Mouse (Mus musculus): Measurements from ENCODE around the gene Litaf. TPM values are rescaled to one million over a fixed set of nuclear protein-coding genes. Genes with fewer than 3 reads are reported as not detected.
A peak's percentile ranks its signal among the peaks of the same experiment; 100 is the strongest.

Litaf gene
- polyA plus RNA-seq, 1 experiment from 2014 or later, result 137 TPM

- H3K4me1 ChIP-seq (replicated peaks; ENCODE audit: insufficient read depth, low read length), result no peaks in the 10 kb centered on the region
- no peak overlapping the region for H3K4me3 ChIP-seq (replicated peaks; ENCODE audit: low read depth, low read length)
- ATAC-seq (replicated peaks; ENCODE audit: low FRiP score, low read depth) (no peak), DNase-seq (ENCODE audit: low spot score) (no peak)
- H3K27me3 ChIP-seq (ENCODE audit: insufficient read depth, low read length), result no peaks in the 10 kb centered on the region
- WGBS, result 61% methylated on average over 5 of the region's 5 CpGs
- no peaks in the 10 kb centered on the region for H3K9me3 ChIP-seq (replicated peaks; ENCODE audit: low read length)
- H3K9ac ChIP-seq (ENCODE audit: low read depth, low read length), result no peak overlapping the region
- H3K4me2 ChIP-seq (ENCODE audit: low read length), result no peak overlapping the region
- no peaks in the 10 kb centered on the region for H3K36me3 ChIP-seq (ENCODE audit: insufficient read depth, low read length)
- H3K27ac ChIP-seq, result no peak overlapping the region
- no peak for TF ChIP-seq CTCF (IDR thresholded peaks at IDR 0.05; ENCODE audit: low read depth)
Observed at GRCm38 (mm10) chr16:10936700-10937319, 129.1 kb downstream of the Litaf start.

DNA sequence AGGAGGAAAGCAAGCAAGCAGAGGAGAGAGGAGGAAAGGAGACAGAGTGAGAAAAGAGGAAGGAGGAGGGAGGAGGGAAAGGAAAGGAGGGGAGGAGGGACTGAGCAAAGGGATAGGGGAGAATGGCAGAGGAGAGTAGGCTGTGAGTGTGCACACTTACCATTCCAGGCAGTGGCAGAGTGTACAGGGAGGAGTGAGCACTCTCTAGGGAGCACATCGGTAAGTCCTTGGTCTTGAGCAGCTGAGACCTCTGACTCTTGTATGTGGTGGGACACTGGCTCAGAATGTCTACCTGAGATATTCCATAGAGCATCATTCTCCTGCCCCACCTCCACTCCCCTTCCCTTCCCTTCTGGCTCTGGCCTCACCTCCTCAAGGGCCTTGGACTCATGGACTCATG lies 131.9 kb downstream of the Litaf start:
- Histone ChIP-seq H3K4me2 (ENCODE audit: low read length) (no peak overlapping the region), H3K27ac (no peak overlapping the region), H3K9me3 (replicated peaks; ENCODE audit: low read length) (no peaks in the 10 kb centered on the region), H3K4me1 (replicated peaks; ENCODE audit: insufficient read depth, low read length) (no peaks in the 10 kb centered on the region), H3K4me3 (replicated peaks; ENCODE audit: low read depth, low read length) (no peak overlapping the region), H3K36me3 (ENCODE audit: insufficient read depth, low read length) (no peaks in the 10 kb centered on the region), H3K27me3 (ENCODE audit: insufficient read depth, low read length) (no peaks in the 10 kb centered on the region), H3K9ac (ENCODE audit: low read depth, low read length) (no peak overlapping the region)
- DNase-seq (ENCODE audit: low spot score) (no peak), ATAC-seq (replicated peaks; ENCODE audit: low FRiP score, low read depth) (no peak; the same call in 1 of the 2 replicates)
- TF ChIP-seq CTCF (IDR thresholded peaks at IDR 0.05; ENCODE audit: low read depth), result no peak
- 100% methylated on average over 1 of the region's 1 CpGs for WGBS

DNA sequence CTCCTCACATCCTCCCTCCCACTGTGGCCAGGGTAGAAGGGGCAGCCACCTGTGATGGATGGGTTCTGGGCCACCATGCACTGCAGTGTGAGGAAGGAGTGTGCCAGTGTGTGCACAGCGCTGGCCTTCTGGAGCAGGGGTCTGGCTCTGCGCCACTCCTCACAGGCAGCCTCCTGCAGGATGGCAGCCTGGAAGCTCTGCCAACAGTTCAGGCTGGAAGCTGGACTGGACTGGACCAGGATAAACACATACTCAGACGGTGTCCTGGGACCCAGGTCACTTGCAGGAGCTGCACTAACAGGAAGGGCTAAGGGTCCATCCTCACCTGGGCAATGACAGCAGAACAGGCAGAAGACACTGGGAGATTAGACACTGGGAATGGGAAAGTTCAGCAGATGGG lies 132.6 kb downstream of the Litaf start:
- Histone ChIP-seq H3K4me3 (replicated peaks; ENCODE audit: low read depth, low read length) (no peak overlapping the region), H3K4me1 (replicated peaks; ENCODE audit: insufficient read depth, low read length) (no peaks in the 10 kb centered on the region), H3K36me3 (ENCODE audit: insufficient read depth, low read length) (no peaks in the 10 kb centered on the region), H3K9me3 (replicated peaks; ENCODE audit: low read length) (no peaks in the 10 kb centered on the region), H3K4me2 (ENCODE audit: low read length) (no peak overlapping the region), H3K9ac (ENCODE audit: low read depth, low read length) (no peak overlapping the region), H3K27ac (no peak overlapping the region), H3K27me3 (ENCODE audit: insufficient read depth, low read length) (no peaks in the 10 kb centered on the region)
- no peak for ATAC-seq (replicated peaks; ENCODE audit: low FRiP score, low read depth)
- 68% methylated on average over 3 of the region's 3 CpGs for WGBS
- no peak for TF ChIP-seq CTCF (IDR thresholded peaks at IDR 0.05; ENCODE audit: low read depth)
- DNase-seq (ENCODE audit: low spot score), result no peak

- Histone ChIP-seq H3K9me3 (replicated peaks; ENCODE audit: low read length) (no peaks in the 10 kb centered on the region), H3K27ac (no peak overlapping the region), H3K36me3 (ENCODE audit: insufficient read depth, low read length) (no peaks in the 10 kb centered on the region), H3K27me3 (ENCODE audit: insufficient read depth, low read length) (no peaks in the 10 kb centered on the region), H3K9ac (ENCODE audit: low read depth, low read length) (no peak overlapping the region), H3K4me3 (replicated peaks; ENCODE audit: low read depth, low read length) (no peak overlapping the region), H3K4me1 (replicated peaks; ENCODE audit: insufficient read depth, low read length) (no peaks in the 10 kb centered on the region), H3K4me2 (ENCODE audit: low read length) (no peak overlapping the region)
- TF ChIP-seq CTCF (IDR thresholded peaks at IDR 0.05; ENCODE audit: low read depth), result no peak
- DNase-seq (ENCODE audit: low spot score), result no peak
- 84% methylated on average over 1 of the region's 1 CpGs for WGBS
- no peak for ATAC-seq (replicated peaks; ENCODE audit: low FRiP score, low read depth)
Observed at GRCm38 (mm10) chr16:10927026-10927425, 138.9 kb downstream of the Litaf start.

DNA sequence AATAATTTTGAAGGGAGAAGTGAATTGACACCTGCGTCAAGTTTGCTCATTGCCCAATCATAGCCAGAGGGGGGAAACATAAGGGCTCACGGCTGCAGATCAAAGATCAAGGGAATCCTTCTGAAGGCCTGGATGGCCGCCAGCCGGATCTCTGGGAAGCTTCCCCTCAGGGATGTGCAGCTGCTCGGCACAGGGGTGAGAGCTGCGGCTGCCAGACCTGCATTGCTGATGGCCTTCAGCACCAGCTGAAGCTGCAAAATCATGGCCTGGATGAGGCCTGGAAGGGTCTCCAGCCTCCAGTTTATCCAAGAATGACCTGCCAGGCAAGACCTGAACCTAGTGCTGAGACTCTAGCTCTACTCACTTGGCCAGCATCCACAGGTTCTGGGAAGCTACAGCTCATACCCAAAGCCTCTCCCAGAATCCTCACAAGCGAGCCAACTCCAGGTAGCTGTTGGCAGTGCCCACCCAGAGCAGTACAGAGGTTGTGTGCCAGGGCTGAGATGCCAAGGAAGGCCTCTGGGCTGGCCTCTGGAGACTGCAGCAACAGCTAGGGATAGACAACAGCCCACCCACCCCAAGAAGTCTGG lies 140.3 kb downstream of the Litaf start:
- Histone ChIP-seq H3K4me3 (replicated peaks; ENCODE audit: low read depth, low read length) (no peak overlapping the region), H3K36me3 (ENCODE audit: insufficient read depth, low read length) (no peaks in the 10 kb centered on the region), H3K9ac (ENCODE audit: low read depth, low read length) (no peak overlapping the region), H3K9me3 (replicated peaks; ENCODE audit: low read length) (no peaks in the 10 kb centered on the region), H3K27ac (no peak overlapping the region), H3K4me1 (replicated peaks; ENCODE audit: insufficient read depth, low read length) (no peaks in the 10 kb centered on the region), H3K27me3 (ENCODE audit: insufficient read depth, low read length) (no peaks in the 10 kb centered on the region), H3K4me2 (ENCODE audit: low read length) (no peak overlapping the region)
- DNase-seq (ENCODE audit: low spot score), result no peak
- no peak for TF ChIP-seq CTCF (IDR thresholded peaks at IDR 0.05; ENCODE audit: low read depth)
- WGBS, result 31% methylated on average over 7 of the region's 7 CpGs
- ATAC-seq (replicated peaks; ENCODE audit: low FRiP score, low read depth), result no peak

- DNase-seq (ENCODE audit: low spot score) (no peak), ATAC-seq (replicated peaks; ENCODE audit: low FRiP score, low read depth) (no peak)
- WGBS, result 69% methylated on average over 5 of the region's 5 CpGs
- Histone ChIP-seq H3K4me2 (ENCODE audit: low read length) (no peak overlapping the region), H3K9ac (ENCODE audit: low read depth, low read length) (no peak overlapping the region), H3K27ac (no peak overlapping the region), H3K27me3 (ENCODE audit: insufficient read depth, low read length) (no peaks in the 10 kb centered on the region), H3K4me1 (replicated peaks; ENCODE audit: insufficient read depth, low read length) (no peaks in the 10 kb centered on the region), H3K9me3 (replicated peaks; ENCODE audit: low read length) (no peaks in the 10 kb centered on the region), H3K36me3 (ENCODE audit: insufficient read depth, low read length) (no peaks in the 10 kb centered on the region), H3K4me3 (replicated peaks; ENCODE audit: low read depth, low read length) (no peak overlapping the region)
- TF ChIP-seq CTCF (IDR thresholded peaks at IDR 0.05; ENCODE audit: low read depth), result no peak
Observed at GRCm38 (mm10) chr16:10923561-10923960, 142.4 kb downstream of the Litaf start.

DNA sequence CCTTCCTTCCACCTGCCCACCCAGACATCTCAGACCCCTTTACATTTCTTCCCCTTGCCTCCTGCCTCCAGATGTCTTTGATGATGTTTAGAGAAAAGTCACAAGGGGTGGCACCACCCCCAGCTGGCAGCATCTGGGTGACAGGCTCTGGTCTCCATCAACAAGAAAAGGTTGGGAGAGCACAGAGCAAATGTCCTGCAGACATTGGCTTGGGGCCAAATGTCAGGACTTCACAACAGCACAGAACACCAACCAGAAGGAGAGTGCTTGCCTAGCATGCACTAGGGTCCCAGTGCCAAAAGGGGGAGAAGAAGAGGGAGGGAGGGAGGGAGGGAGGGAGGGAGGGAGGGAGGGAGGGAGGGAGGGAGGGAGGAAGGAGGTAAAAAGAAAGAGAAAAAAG lies 146.1 kb downstream of the Litaf start:
- Histone ChIP-seq H3K27me3 (ENCODE audit: insufficient read depth, low read length) (no peaks in the 10 kb centered on the region), H3K36me3 (ENCODE audit: insufficient read depth, low read length) (no peaks in the 10 kb centered on the region), H3K4me2 (ENCODE audit: low read length) (no peak overlapping the region), H3K9ac (ENCODE audit: low read depth, low read length) (no peak overlapping the region), H3K27ac (no peak overlapping the region), H3K9me3 (replicated peaks; ENCODE audit: low read length) (no peaks in the 10 kb centered on the region), H3K4me1 (replicated peaks; ENCODE audit: insufficient read depth, low read length) (no peaks in the 10 kb centered on the region), H3K4me3 (replicated peaks; ENCODE audit: low read depth, low read length) (no peak overlapping the region)
- DNase-seq (ENCODE audit: low spot score) (peak; percentile 7), ATAC-seq (replicated peaks; ENCODE audit: low FRiP score, low read depth) (no peak)
- no peak for TF ChIP-seq CTCF (IDR thresholded peaks at IDR 0.05; ENCODE audit: low read depth)
